Mouse (Mus musculus): ENCODE data around the gene Krt26. TPM values are rescaled to one million over a fixed set of nuclear protein-coding genes. Genes with fewer than 3 reads are reported as not detected.

Gene Krt26
- polyA plus RNA-seq, 1 experiment: 0.04 TPM

GRCm38 (mm10) chr11:99307579-99307978, 30.2 kb downstream of the Krt26 start:
- H3K4me3 ChIP-seq (ENCODE audit: insufficient read depth, low read length): no peak overlapping the region
- no peak overlapping the region for H3K27ac ChIP-seq (ENCODE audit: insufficient read depth, low read length)
- no peaks in the 10 kb centered on the region for H3K4me1 ChIP-seq (ENCODE audit: control insufficient read depth, insufficient read depth, low read length)
- no peak for TF ChIP-seq POLR2A (IDR thresholded peaks at IDR 0.05; ENCODE audit: extremely low read depth, insufficient read depth, low read length)
- TF ChIP-seq CTCF (IDR thresholded peaks at IDR 0.05; ENCODE audit: extremely low read depth, insufficient read depth, low read length): peak; percentile 71

- H3K27ac ChIP-seq (ENCODE audit: insufficient read depth, low read length): no peak overlapping the region
- H3K4me1 ChIP-seq (ENCODE audit: control insufficient read depth, insufficient read depth, low read length): no peaks in the 10 kb centered on the region
- H3K4me3 ChIP-seq (ENCODE audit: insufficient read depth, low read length): no peak overlapping the region
- TF ChIP-seq CTCF (IDR thresholded peaks at IDR 0.05; ENCODE audit: extremely low read depth, insufficient read depth, low read length): peak; percentile 28
- no peak for TF ChIP-seq POLR2A (IDR thresholded peaks at IDR 0.05; ENCODE audit: extremely low read depth, insufficient read depth, low read length)
Observed at GRCm38 (mm10) chr11:99295039-99295438, 42.7 kb downstream of the Krt26 start.

GRCm38 (mm10) chr11:99292846-99293245, 44.9 kb downstream of the Krt26 start:
- H3K4me3 ChIP-seq (ENCODE audit: insufficient read depth, low read length): no peak overlapping the region
- no peak overlapping the region for H3K27ac ChIP-seq (ENCODE audit: insufficient read depth, low read length)
- no peaks in the 10 kb centered on the region for H3K4me1 ChIP-seq (ENCODE audit: control insufficient read depth, insufficient read depth, low read length)
- TF ChIP-seq POLR2A (IDR thresholded peaks at IDR 0.05; ENCODE audit: extremely low read depth, insufficient read depth, low read length): no peak
- TF ChIP-seq CTCF (IDR thresholded peaks at IDR 0.05; ENCODE audit: extremely low read depth, insufficient read depth, low read length): peak; percentile 70

GRCm38 (mm10) chr11:99284833-99285312, 52.9 kb downstream of the Krt26 start, which contains the start of gene Krt24:
Krt24 (minus strand) TSS chr11:99285262.
- H3K4me1 ChIP-seq (ENCODE audit: control insufficient read depth, insufficient read depth, low read length): no peaks in the 10 kb centered on the region
- H3K4me3 ChIP-seq (ENCODE audit: insufficient read depth, low read length): no peak within 1 kb of the TSS
- H3K27ac ChIP-seq (ENCODE audit: insufficient read depth, low read length): no peak within 1 kb of the TSS
- TF ChIP-seq CTCF (IDR thresholded peaks at IDR 0.05; ENCODE audit: extremely low read depth, insufficient read depth, low read length) (no peak), POLR2A (IDR thresholded peaks at IDR 0.05; ENCODE audit: extremely low read depth, insufficient read depth, low read length) (no peak)

GRCm38 (mm10) chr11:99284011-99284410, 53.8 kb downstream of the Krt26 start:
- Histone ChIP-seq H3K4me3 (ENCODE audit: insufficient read depth, low read length) (no peak overlapping the region), H3K27ac (ENCODE audit: insufficient read depth, low read length) (no peak overlapping the region)
- TF ChIP-seq POLR2A (IDR thresholded peaks at IDR 0.05; ENCODE audit: extremely low read depth, insufficient read depth, low read length) (no peak), CTCF (IDR thresholded peaks at IDR 0.05; ENCODE audit: extremely low read depth, insufficient read depth, low read length) (no peak)

GRCm38 (mm10) chr11:99283334-99283733, 54.4 kb downstream of the Krt26 start:
- Histone ChIP-seq H3K27ac (ENCODE audit: insufficient read depth, low read length) (no peak overlapping the region), H3K4me1 (ENCODE audit: control insufficient read depth, insufficient read depth, low read length) (no peaks in the 10 kb centered on the region)
- no peak for TF ChIP-seq POLR2A (IDR thresholded peaks at IDR 0.05; ENCODE audit: extremely low read depth, insufficient read depth, low read length)
- TF ChIP-seq CTCF (IDR thresholded peaks at IDR 0.05; ENCODE audit: extremely low read depth, insufficient read depth, low read length): no peak

More at GRCm38 (mm10) chr11:99284011-99284410, 53.8 kb downstream of the Krt26 start:
- H3K4me1 ChIP-seq (ENCODE audit: control insufficient read depth, insufficient read depth, low read length): no peaks in the 10 kb centered on the region

GRCm38 (mm10) chr11:99281116-99281515, 56.6 kb downstream of the Krt26 start:
- TF ChIP-seq CTCF (IDR thresholded peaks at IDR 0.05; ENCODE audit: extremely low read depth, insufficient read depth, low read length): no peak
- H3K27ac ChIP-seq (ENCODE audit: insufficient read depth, low read length): no peak overlapping the region
- H3K4me3 ChIP-seq (ENCODE audit: insufficient read depth, low read length): no peak overlapping the region
- H3K4me1 ChIP-seq (ENCODE audit: control insufficient read depth, insufficient read depth, low read length): no peaks in the 10 kb centered on the region

More at GRCm38 (mm10) chr11:99283334-99283733, 54.4 kb downstream of the Krt26 start:
- H3K4me3 ChIP-seq (ENCODE audit: insufficient read depth, low read length): no peak overlapping the region

- no peaks in the 10 kb centered on the region for H3K4me1 ChIP-seq (ENCODE audit: control insufficient read depth, insufficient read depth, low read length)
- no peak for TF ChIP-seq POLR2A (IDR thresholded peaks at IDR 0.05; ENCODE audit: extremely low read depth, insufficient read depth, low read length)
- no peak for TF ChIP-seq CTCF (IDR thresholded peaks at IDR 0.05; ENCODE audit: extremely low read depth, insufficient read depth, low read length)
- no peak overlapping the region for H3K27ac ChIP-seq (ENCODE audit: insufficient read depth, low read length)
- H3K4me3 ChIP-seq (ENCODE audit: insufficient read depth, low read length): no peak overlapping the region
Observed at GRCm38 (mm10) chr11:99279986-99280385, 57.8 kb downstream of the Krt26 start.

Other genes with a start within 250 kb of the Krt26 start
- gene Tns4, start 248.7 kb downstream of the Krt26 start, polyA plus RNA-seq (2012; rRNA removed): 0.17 and 0.25 TPM in 2 replicates
- 0.15 and 0.19 TPM in 2 replicates for gene Ccr7, start 182.9 kb downstream of the Krt26 start, polyA plus RNA-seq (2012; rRNA removed)
- gene Smarce1, start 106.9 kb downstream of the Krt26 start, polyA plus RNA-seq (2012; rRNA removed): 60.6 and 69.0 TPM in 2 replicates
- gene Krt222, start 93.9 kb downstream of the Krt26 start, polyA plus RNA-seq (2012; rRNA removed): 25.1 and 27.0 TPM in 2 replicates
- not detected in 2 replicates for gene Krt24, start 52.7 kb downstream of the Krt26 start, polyA plus RNA-seq (2012; rRNA removed)
- 0.04 TPM in 1 of 2 replicates, not detected in the other for gene Krt25, start 15.0 kb downstream of the Krt26 start, polyA plus RNA-seq (2012; rRNA removed)
- not detected in 2 replicates for gene Krt27, start 13.1 kb upstream of the Krt26 start, polyA plus RNA-seq (2012; rRNA removed)
- gene Krt28, start 36.9 kb upstream of the Krt26 start, polyA plus RNA-seq (2012; rRNA removed): 0.15 and 0.25 TPM in 2 replicates
- gene Krt10, start 51.4 kb upstream of the Krt26 start, polyA plus RNA-seq (2012; rRNA removed): 10.5 and 12.9 TPM in 2 replicates
- 16.4 and 16.9 TPM in 2 replicates for gene Krt12, start 84.3 kb upstream of the Krt26 start, polyA plus RNA-seq (2012; rRNA removed)
- gene Krt20, start 100.2 kb upstream of the Krt26 start, polyA plus RNA-seq (2012; rRNA removed): 0.06 and 0.13 TPM in 2 replicates
- not detected in 2 replicates for gene Krt23, start 155.2 kb upstream of the Krt26 start, polyA plus RNA-seq (2012; rRNA removed)
- gene Krt39, start 183.4 kb upstream of the Krt26 start, polyA plus RNA-seq (2012; rRNA removed): not detected in 2 replicates
- not detected in 2 replicates for gene Krt40, start 205.2 kb upstream of the Krt26 start, polyA plus RNA-seq (2012; rRNA removed)
- gene Krtap3-3, start 212.9 kb upstream of the Krt26 start, polyA plus RNA-seq (2012; rRNA removed): not detected in 2 replicates
- not detected in 2 replicates for gene Krtap3-2, start 218.9 kb upstream of the Krt26 start, polyA plus RNA-seq (2012; rRNA removed)
- not detected in 2 replicates for gene Gm11939, start 221.5 kb upstream of the Krt26 start, polyA plus RNA-seq (2012; rRNA removed)
- not detected in 2 replicates for gene Krtap3-1, start 228.7 kb upstream of the Krt26 start, polyA plus RNA-seq (2012; rRNA removed)
- gene Krtap1-5, start 243.1 kb upstream of the Krt26 start, polyA plus RNA-seq (2012; rRNA removed): not detected in 2 replicates
- not detected in 2 replicates for gene Krtap1-4, start 245.7 kb upstream of the Krt26 start, polyA plus RNA-seq (2012; rRNA removed)